Mouse (Mus musculus) heart, embryonic 11.5 days (tissue): ENCODE results near the gene Nid1. TPM values are rescaled to one million over a fixed set of nuclear protein-coding genes. Genes with fewer than 3 reads are reported as not detected.

Source experiments
- ATAC-seq: fragments of 200-750 bp; cut with Nextera tagmentation; replicated peaks from 2 replicates; pipeline ENCODE4 v1.8.0; 2017; ENCODE audit warnings: moderate library complexity; ENCODE audit not compliant: insufficient number of reproducible peaks, low FRiP score, low TSS enrichment
- H3K27ac ChIP-seq: fragments of 300-500 bp; sonication (generic); 2 replicates; pipeline ENCODE4 v1.5.1; 2014; ENCODE audit warnings: mild to moderate bottlenecking, low read depth, low read length
- H3K27me3 ChIP-seq: fragments of 300-500 bp; sonication (generic); 2 replicates; pipeline ENCODE4 v1.6.1; 2014; ENCODE audit warnings: mild to moderate bottlenecking, low read length, mixed read lengths; ENCODE audit not compliant: control insufficient read depth, insufficient read depth
- H3K36me3 ChIP-seq: fragments of 300-500 bp; sonication (generic); 2 replicates; pipeline ENCODE4 v1.6.1; 2014; ENCODE audit warnings: mild to moderate bottlenecking, low read length, moderate library complexity, mixed read lengths; ENCODE audit not compliant: control insufficient read depth, insufficient read depth
- H3K4me1 ChIP-seq: fragments of 300-500 bp; sonication (generic); 2 replicates; pipeline ENCODE4 v1.6.1; 2014; ENCODE audit warnings: low read length; ENCODE audit not compliant: control insufficient read depth, insufficient read depth
- H3K4me2 ChIP-seq: fragments of 300-500 bp; sonication (generic); 2 replicates; pipeline ENCODE4 v1.6.1; 2014; ENCODE audit warnings: mild to moderate bottlenecking, moderate library complexity
- H3K4me3 ChIP-seq: fragments of 300-500 bp; sonication (generic); 2 replicates; pipeline ENCODE4 v1.5.1; 2014; ENCODE audit warnings: low read depth, low read length
- H3K9ac ChIP-seq: fragments of 300-500 bp; sonication (generic); 2 replicates; pipeline ENCODE4 v1.6.1; 2014; ENCODE audit warnings: mild to moderate bottlenecking, low read depth, low read length, moderate library complexity
- H3K9me3 ChIP-seq: fragments of 300-500 bp; sonication (generic); replicated peaks from 2 replicates; pipeline ENCODE4 v1.6.1; 2016; ENCODE audit warnings: low read length; ENCODE audit not compliant: control insufficient read depth
- WGBS: fragments of 180-500 bp; shearing (Covaris S2); extraction: QIAGEN DNeasy Blood & Tissue Kit; methylation state at CpG from one replicate; pipeline ENCODE4 v1.1.7; 2014; ENCODE audit not compliant: insufficient replicate concordance; 5-methylcytosine and 5-hydroxymethylcytosine counted together
- polyA plus RNA-seq: library from polyadenylated mRNA; unstranded; fragments of >200 nt; fragmentation: Nextera tagmentation; extraction: Ambion mirVana; gene quantifications from 2 replicates; pipeline ENCODE4 v1.2.1, GENCODE M21; 2014

Nid1 gene
- polyA plus RNA-seq, 1 experiment from 2014 or later, result 61.4 TPM

- H3K4me3 ChIP-seq, result no peak overlapping the region
- peaks cover 5% of the 10 kb centered on the region; the same call in 1 of the 2 replicates for H3K4me1 ChIP-seq
- no peaks in the 10 kb centered on the region for H3K9me3 ChIP-seq
- H3K9ac ChIP-seq, result no peak overlapping the region
- WGBS, result 60% methylated on average over 9 of the region's 9 CpGs
- H3K27ac ChIP-seq, result no peak overlapping the region
- ATAC-seq, result no peak
- no peaks in the 10 kb centered on the region for H3K27me3 ChIP-seq
- no peaks in the 10 kb centered on the region for H3K36me3 ChIP-seq
- H3K4me2 ChIP-seq, result no peak overlapping the region
Measured at GRCm38 (mm10) chr13:13549687-13550660, 112.6 kb downstream of the Nid1 start.

GRCm38 (mm10) chr13:13552020-13552419 is 114.7 kb downstream of the Nid1 start:
- no peak overlapping the region for H3K4me3 ChIP-seq
- peaks cover 5% of the 10 kb centered on the region; the same call in 1 of the 2 replicates for H3K4me1 ChIP-seq
- 42% methylated on average over 3 of the region's 3 CpGs for WGBS
- no peak for ATAC-seq
- H3K27ac ChIP-seq, result no peak overlapping the region
- H3K4me2 ChIP-seq, result no peak overlapping the region
- H3K9ac ChIP-seq, result no peak overlapping the region
- H3K36me3 ChIP-seq, result no peaks in the 10 kb centered on the region
- no peaks in the 10 kb centered on the region for H3K9me3 ChIP-seq
- H3K27me3 ChIP-seq, result no peaks in the 10 kb centered on the region

- WGBS, result 52% methylated on average over 1 of the region's 1 CpGs
- Histone ChIP-seq H3K9me3 (no peaks in the 10 kb centered on the region), H3K4me3 (no peak overlapping the region), H3K9ac (no peak overlapping the region), H3K4me1 (peaks cover 5% of the 10 kb centered on the region; the same call in 1 of the 2 replicates), H3K27ac (no peak overlapping the region), H3K4me2 (no peak overlapping the region), H3K27me3 (no peaks in the 10 kb centered on the region), H3K36me3 (no peaks in the 10 kb centered on the region)
- ATAC-seq, result no peak
Measured at GRCm38 (mm10) chr13:13553660-13554059, 116.3 kb downstream of the Nid1 start.

GRCm38 (mm10) chr13:13555196-13555595 is 117.8 kb downstream of the Nid1 start:
- no peaks in the 10 kb centered on the region for H3K9me3 ChIP-seq
- no peak overlapping the region for H3K4me3 ChIP-seq
- H3K27ac ChIP-seq, result no peak overlapping the region
- no peaks in the 10 kb centered on the region for H3K4me1 ChIP-seq
- no peaks in the 10 kb centered on the region for H3K27me3 ChIP-seq
- no peak overlapping the region for H3K9ac ChIP-seq
- WGBS, result 82% methylated on average over 3 of the region's 3 CpGs
- ATAC-seq, result no peak
- H3K36me3 ChIP-seq, result no peaks in the 10 kb centered on the region
- no peak overlapping the region for H3K4me2 ChIP-seq

GRCm38 (mm10) chr13:13557001-13557743 is 119.8 kb downstream of the Nid1 start:
- no peak overlapping the region for H3K4me2 ChIP-seq
- no peaks in the 10 kb centered on the region for H3K27me3 ChIP-seq
- ATAC-seq, result no peak
- 81% methylated on average over 5 of the region's 5 CpGs for WGBS
- H3K27ac ChIP-seq, result no peak overlapping the region
- H3K9me3 ChIP-seq, result no peaks in the 10 kb centered on the region
- H3K4me3 ChIP-seq, result no peak overlapping the region
- H3K36me3 ChIP-seq, result no peaks in the 10 kb centered on the region
- no peak overlapping the region for H3K9ac ChIP-seq
- H3K4me1 ChIP-seq, result no peaks in the 10 kb centered on the region

- H3K4me3 ChIP-seq, result no peak overlapping the region
- no peaks in the 10 kb centered on the region for H3K27me3 ChIP-seq
- no peaks in the 10 kb centered on the region for H3K4me1 ChIP-seq
- H3K4me2 ChIP-seq, result no peak overlapping the region
- no peaks in the 10 kb centered on the region for H3K36me3 ChIP-seq
- H3K9ac ChIP-seq, result no peak overlapping the region
- ATAC-seq, result no peak
- no peak overlapping the region for H3K27ac ChIP-seq
- H3K9me3 ChIP-seq, result no peaks in the 10 kb centered on the region
- WGBS, result 59% methylated on average over 2 of the region's 2 CpGs
Measured at GRCm38 (mm10) chr13:13558251-13558650, 120.9 kb downstream of the Nid1 start.

- Histone ChIP-seq H3K9ac (no peak overlapping the region), H3K36me3 (no peaks in the 10 kb centered on the region), H3K4me3 (no peak overlapping the region), H3K4me1 (no peaks in the 10 kb centered on the region), H3K4me2 (no peak overlapping the region), H3K9me3 (no peaks in the 10 kb centered on the region), H3K27me3 (no peaks in the 10 kb centered on the region), H3K27ac (no peak overlapping the region)
- no peak for ATAC-seq
- WGBS, result 70% methylated on average over 5 of the region's 5 CpGs
Measured at GRCm38 (mm10) chr13:13558900-13559299, 121.5 kb downstream of the Nid1 start.
